Mouse (Mus musculus) c-Kit-negative CD71-positive TER-119-positive erythroid progenitor cells, embryonic 14.5 days (primary cell): ENCODE measurements around the gene Srsf5.
"Not testable (repeated sequence)": the region's sequence is repeated elsewhere in the genome, so short reads cannot be mapped to it uniquely, and the experiment has no call there.

Source experiments
- DNase-seq: peaks from one replicate; pipeline ENCODE4 v3.0.0-alpha.2; 2013; ENCODE audit warnings: low read depth, low spot score

Srsf5 gene

GRCm38 (mm10) chr12:80945334-80945995 lies at the start of gene Srsf5:
Gene Srsf5, plus strand, starts transcription at chr12:80945504.
- peak; percentile 96 for DNase-seq

GRCm38 (mm10) chr12:80909631-80910030 lies 35.7 kb upstream of the Srsf5 start:
- no peak for DNase-seq

GRCm38 (mm10) chr12:80917764-80918163 lies 27.5 kb upstream of the Srsf5 start:
- no peak for DNase-seq

- no peak for DNase-seq
Observed at GRCm38 (mm10) chr12:80921301-80921700, 24.0 kb upstream of the Srsf5 start.

GRCm38 (mm10) chr12:80922869-80923268 lies 22.4 kb upstream of the Srsf5 start:
- no peak for DNase-seq

- no peak for DNase-seq
Observed at GRCm38 (mm10) chr12:80923602-80924001, 21.7 kb upstream of the Srsf5 start.

- no peak for DNase-seq
Observed at GRCm38 (mm10) chr12:80924205-80924604, 21.1 kb upstream of the Srsf5 start.

- no peak for DNase-seq
Observed at GRCm38 (mm10) chr12:80925919-80926318, 19.4 kb upstream of the Srsf5 start.

GRCm38 (mm10) chr12:80926550-80926949 lies 18.8 kb upstream of the Srsf5 start:
- DNase-seq = no peak

- DNase-seq = no peak
Observed at GRCm38 (mm10) chr12:80927518-80927917, 17.8 kb upstream of the Srsf5 start.

GRCm38 (mm10) chr12:80928881-80929280 lies 16.4 kb upstream of the Srsf5 start:
- DNase-seq = no peak

- DNase-seq = peak; percentile 51
Observed at GRCm38 (mm10) chr12:80930141-80930540, 15.2 kb upstream of the Srsf5 start.

GRCm38 (mm10) chr12:80931402-80932140 lies 13.7 kb upstream of the Srsf5 start:
- DNase-seq = no peak

- no peak for DNase-seq
Observed at GRCm38 (mm10) chr12:80932865-80933264, 12.4 kb upstream of the Srsf5 start.

- no peak for DNase-seq
Observed at GRCm38 (mm10) chr12:80936751-80937150, 8.6 kb upstream of the Srsf5 start.

- DNase-seq = no peak
Observed at GRCm38 (mm10) chr12:80937331-80938029, 7.8 kb upstream of the Srsf5 start.

- no peak for DNase-seq
Observed at GRCm38 (mm10) chr12:80938642-80939041, 6.7 kb upstream of the Srsf5 start.

GRCm38 (mm10) chr12:80939165-80939564 lies 6.1 kb upstream of the Srsf5 start:
- no peak for DNase-seq

GRCm38 (mm10) chr12:80941886-80942285 lies 3.4 kb upstream of the Srsf5 start:
- no peak for DNase-seq

- DNase-seq = peak; percentile 76
Observed at GRCm38 (mm10) chr12:80943395-80943794, 1.9 kb upstream of the Srsf5 start.

GRCm38 (mm10) chr12:80944204-80944603 lies 1.1 kb upstream of the Srsf5 start:
- peak; percentile 37 for DNase-seq

- DNase-seq = not testable (repeated sequence)
Observed at GRCm38 (mm10) chr12:80944963-80945333, 356 bp upstream of the Srsf5 start.

GRCm38 (mm10) chr12:80945996-80946355 lies 672 bp downstream of the Srsf5 start:
- DNase-seq = peak; percentile 92
